Mouse (Mus musculus) cortical plate, adult 2 months (tissue): Measurements from ENCODE around the gene Saxo1.

Experiments used
- CTCF ChIP-seq: fragments of 200-500 bp; IDR thresholded peaks from 2 replicates; pipeline ENCODE4 v1.5.1; 2011; ENCODE audit warnings: mild to moderate bottlenecking, control low read depth, low read length; ENCODE audit not compliant: insufficient read depth; ENCODE audit errors: extremely low read depth
- POLR2A ChIP-seq: fragments of 200-500 bp; IDR thresholded peaks from 2 replicates; pipeline ENCODE4 v1.6.1; 2011; ENCODE audit warnings: mild to moderate bottlenecking, low read length, control low read depth; ENCODE audit not compliant: insufficient read depth; ENCODE audit errors: extremely low read depth

GRCm38 (mm10) chr4:86406501-86407199 is 151.5 kb downstream of the Saxo1 start:
- TF ChIP-seq CTCF: no peak
- no peak for TF ChIP-seq POLR2A
